Mouse (Mus musculus) spleen, adult 18-20 months (tissue): ENCODE data around the gene Slc5a8.

Experiments
- DNase-seq, 2 experiments: peaks; one replicate each; pipeline ENCODE4 v3.0.0; 2022; ENCODE audit warnings: mixed read lengths in 2 of 2

Slc5a8 gene

DNA sequence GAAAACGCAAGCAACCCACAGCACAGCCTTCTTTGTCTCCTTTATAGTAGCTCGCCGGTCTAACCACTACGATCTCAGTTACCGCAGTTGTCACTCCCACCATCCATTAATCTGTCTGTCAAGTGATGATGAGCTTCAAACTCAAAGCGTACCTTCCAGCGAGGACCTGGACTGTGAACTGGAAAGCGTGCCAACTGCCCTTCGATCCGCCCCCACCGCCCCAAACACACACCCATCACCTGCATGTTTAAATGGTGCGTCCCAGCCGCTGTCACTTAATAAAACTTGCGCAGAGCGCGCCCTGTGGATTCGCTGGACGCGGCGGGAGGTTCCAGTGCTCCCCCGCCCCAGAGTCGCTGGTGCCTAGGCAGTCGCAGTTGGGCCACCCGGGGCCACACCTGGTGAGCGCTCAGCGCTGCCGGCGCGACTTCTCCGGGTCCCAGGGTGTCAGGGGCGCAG, at the start of gene Slc5a8:
Gene Slc5a8, plus strand, starts transcription at position 361 of the 459 bp plus-strand sequence.
- DNase-seq, result no peak

DNA sequence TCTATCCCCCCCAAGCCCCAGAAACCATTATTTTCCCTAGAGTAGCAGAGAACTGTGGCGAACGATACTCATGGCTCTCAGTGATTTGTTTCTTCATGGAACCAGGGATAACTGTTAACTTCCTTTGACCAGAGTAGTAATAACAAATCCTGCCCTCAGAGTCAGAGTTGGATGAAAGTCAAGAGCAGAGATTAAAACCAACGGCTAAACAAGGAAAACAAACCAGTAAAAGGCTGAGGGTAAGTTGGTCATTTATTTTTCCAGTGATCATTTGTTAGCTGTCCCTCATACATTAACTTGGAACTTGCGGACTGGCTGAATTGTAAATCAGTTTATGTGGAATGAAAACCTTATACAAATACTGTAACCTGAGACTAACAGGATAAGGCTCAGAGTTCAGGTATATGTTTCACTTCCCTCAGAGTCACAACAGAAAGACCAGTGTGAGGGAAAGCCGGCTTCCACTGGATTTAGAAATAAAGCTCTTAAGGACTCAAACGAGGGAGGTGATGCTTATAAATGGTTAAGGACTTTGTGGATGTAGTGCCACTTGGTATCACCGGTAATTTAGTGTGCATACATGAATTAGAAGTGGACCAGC, 36.8 kb upstream of the Slc5a8 start:
- DNase-seq, result no peak

DNA sequence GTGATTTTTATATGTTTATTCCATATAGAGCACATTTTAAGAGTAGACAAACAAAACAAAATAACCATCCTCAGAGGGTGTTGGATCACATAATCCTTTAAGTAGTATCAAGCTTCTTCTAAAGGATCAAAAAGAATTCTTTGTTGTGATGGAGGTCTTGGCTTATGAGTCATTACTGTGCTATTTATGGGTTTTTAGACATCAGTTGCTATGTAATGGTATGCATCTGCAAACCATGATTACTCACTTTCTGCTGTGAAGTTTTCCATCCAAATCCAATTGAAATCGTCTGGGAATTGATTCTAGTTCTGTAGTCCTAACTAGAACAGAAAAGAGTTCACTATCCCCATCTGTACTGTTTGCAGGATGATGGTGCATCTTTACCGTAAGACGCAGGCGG, 35.8 kb upstream of the Slc5a8 start:
- no peak for DNase-seq

DNA sequence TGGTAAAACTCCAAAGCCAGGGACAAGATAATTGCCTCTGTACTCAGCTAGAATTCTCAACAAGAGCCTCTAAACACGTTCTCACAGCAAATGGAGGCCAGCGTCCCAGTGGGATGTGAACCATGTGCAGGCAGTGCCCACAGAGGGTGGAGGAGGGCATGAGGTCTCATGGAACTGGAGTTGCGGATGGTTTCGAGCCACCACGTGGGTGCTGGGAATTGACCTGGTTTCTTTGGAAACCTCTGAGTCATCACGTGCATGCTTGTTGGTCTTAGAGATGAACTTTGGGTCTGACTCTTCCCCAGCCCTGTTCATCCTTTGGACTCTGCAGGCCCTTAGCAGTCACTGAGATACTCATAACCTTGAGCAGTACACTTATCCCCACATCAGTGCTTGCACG, 32.5 kb upstream of the Slc5a8 start:
- no peak for DNase-seq

DNA sequence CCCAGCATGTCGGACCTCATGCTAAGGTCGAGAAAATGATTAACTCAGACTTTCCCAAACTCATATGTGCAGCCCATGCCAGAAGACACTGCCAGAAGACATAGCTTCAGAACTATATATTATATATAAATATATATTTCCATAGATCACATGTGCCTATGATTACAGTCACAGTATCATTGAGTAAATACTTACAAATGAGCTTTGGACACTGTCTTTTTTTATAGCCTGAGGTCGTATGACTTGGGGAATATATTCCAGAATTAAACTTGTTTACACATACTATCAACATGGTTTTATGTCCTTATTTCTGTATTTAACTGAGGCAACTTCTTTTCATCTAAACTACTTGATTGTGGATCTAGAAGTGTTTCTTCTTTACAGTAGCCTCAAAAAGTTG, 24.9 kb upstream of the Slc5a8 start:
- DNase-seq, result no peak

DNA sequence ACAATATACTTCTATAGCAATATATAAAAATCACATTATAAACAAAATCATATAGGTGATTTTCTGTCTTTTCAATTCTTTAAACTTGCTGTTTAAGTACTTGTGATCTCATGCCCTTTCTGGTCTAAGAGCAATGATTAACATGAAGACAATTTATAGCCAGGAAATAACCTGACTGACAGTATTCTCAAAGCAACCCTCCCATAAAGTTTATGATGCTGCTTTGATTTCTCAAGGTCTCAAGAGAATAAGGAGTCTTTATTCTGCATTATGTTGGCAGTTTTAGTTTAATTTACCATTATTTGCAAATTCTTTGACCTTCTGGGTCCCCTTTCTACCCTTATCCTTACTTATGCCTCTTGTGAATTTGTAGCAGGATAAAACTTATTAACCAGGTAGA, 24.4 kb upstream of the Slc5a8 start:
- no peak for DNase-seq

DNA sequence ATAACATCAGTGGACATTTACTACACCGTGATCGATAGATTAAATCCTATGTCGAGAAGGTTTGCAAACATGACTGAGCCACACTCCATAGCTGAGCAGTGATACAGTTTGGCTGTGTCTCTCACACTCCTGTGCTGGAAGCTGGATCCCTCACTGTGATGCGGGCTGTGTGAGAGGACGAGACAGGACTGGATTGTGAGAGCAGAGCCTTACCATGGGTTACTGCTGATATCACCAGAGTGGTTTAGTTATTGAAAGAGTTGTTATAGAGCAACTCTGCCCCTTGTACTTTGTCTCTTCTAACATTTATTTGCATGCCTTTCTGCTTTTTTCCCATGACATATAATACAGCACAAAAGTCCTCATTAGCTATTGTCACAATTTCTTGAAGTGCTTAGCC, 23.5 kb upstream of the Slc5a8 start:
- DNase-seq, result no peak

DNA sequence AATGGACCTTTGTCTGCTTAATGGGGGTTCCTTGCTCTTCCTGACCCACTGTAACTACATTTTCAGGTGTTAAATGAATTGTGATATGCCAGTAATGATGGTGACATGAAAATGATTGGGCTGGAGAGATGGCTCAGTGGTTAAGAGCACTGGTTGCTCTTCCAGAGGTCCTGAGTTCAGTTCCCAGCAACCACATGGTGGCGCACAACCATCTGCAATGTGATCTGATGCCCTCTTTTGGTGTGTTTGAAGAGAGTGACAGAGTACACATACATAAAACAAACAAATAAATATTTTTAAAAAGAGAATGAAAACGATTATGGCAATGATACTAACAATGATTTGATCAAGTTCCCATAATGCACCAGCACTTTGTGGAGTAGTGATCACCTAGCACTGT, 19.8 kb upstream of the Slc5a8 start:
- DNase-seq, result no peak

DNA sequence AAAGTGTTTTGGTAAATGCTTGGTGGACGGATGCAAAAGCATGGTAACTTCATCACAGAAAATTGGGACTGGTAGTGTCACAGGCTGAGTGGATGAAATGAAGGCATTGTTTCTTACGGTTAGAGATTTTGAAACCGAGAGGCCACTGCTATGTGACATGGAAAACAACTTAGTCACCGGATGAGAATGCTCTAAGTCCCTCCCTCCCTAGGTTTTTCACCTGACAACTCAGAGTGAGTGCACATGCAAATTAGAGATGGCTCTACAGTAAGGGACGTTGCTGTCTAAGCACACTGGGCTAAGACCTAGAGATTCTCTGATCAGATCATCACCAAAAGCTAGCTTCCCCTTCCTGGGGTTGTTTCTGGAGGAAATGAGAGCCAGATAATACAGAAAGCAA, 10.9 kb upstream of the Slc5a8 start:
- DNase-seq, result no peak

DNA sequence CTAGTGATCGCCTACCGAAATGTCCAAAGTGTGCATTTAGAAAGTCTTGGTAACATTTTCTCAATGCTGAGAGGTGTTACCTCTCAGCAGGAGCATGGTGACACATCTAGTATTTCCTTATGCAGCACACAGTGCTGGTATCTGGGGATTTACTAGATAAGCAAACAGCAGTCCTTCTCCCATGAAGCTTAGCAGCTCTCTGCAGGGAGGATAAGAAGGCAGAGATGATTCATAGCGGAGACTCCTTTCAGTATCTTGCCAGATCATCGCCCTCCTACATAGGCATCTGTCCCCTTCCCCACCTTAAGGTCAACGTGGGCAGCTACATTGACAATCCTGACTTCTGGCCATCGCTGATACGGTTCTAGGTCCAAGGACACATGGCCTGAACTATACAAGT, 8.4 kb upstream of the Slc5a8 start:
- no peak for DNase-seq

DNA sequence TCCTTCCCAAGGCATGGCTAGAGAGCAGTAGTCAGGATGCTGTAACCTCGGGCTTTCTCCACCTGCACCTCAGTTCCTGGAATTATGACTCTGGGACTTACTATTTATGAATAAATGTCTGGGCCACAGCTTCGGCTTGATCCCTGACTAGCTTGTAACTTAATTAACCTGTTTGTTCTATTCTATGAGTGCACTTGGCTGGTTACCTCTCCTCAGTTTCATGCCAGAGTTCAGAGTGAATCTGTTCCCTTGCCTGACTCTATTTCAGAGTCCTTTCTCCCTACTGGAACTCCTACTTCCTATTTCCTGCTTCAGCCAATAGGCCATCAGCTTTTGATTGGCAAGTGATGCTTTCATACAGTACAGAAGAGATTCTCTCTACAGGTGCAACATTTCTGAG, 2.1 kb upstream of the Slc5a8 start:
- no peak for DNase-seq

DNA sequence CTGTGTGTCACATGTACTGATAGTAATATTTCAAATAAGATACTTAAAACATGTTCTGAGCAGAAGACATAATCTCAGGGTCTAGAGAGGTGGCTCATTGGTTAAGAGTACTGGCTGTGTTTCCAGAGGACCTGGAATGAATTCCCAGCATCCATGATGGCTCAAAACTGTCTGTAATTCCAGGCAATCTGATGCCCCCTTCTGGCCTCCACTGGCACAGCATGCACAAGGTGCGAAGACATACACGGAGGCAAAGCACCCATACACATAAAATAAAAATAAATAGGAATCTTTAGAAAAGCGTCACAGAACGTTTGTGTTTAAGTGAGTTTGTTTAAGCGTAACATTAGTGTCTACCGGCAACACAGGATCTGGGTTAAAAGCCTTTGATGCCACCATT, 956 bp upstream of the Slc5a8 start:
- DNase-seq, result no peak

DNA sequence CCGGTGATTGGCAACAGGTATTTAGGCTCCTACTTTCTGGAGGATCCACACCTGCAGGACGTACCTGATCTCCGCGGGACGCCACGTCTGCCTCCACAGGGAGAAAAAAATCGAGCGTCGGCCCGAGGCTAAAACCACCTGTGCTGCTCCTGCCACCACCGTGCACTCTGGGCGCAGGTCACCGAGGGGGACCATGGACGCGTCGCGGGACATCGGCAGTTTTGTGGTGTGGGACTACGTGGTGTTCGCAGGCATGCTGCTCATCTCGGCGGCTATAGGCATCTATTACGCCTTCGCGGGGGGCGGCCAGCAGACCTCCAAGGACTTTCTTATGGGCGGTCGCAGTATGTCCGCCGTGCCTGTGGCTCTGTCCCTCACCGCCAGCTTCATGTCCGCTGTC, 322 bp downstream of the Slc5a8 start:
- no peak for DNase-seq

DNA sequence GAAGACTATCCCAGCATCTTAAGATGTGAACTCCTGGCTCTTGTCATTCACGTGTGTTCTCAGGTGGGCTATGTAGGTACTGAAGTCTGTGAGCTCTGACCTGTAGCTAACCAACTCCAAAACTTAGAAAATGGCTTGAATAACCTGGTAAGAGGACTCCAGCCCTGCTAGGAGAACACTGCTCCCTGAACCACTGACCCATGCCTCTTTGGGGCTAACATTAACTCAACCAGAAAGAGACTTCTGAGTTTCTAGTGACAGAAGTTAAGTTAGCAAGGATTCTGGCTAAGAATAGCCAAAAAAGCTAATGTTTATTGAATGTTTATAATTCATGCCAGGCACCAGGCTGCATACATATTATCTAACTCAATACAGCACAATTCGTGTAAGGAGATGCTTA, 2.6 kb downstream of the Slc5a8 start:
- DNase-seq, result no peak

DNA sequence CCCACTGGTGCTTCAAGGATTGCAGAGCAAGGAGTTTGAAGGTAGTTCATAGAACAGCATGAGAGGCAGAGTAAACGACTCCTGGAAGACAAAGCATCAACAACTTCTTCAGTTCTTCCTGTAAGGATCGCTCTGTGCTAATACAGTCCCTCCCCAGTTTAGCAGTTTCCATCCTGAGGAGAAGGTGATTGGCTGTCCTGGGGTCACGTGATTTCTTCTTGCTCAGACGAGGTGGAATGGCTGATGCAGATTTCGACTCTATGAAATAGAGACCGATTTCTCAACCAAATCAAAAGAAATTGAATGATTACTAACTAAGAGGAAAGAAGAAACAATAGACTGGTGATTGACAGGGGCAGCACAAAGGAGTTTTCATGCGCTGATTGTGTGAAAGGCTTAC, 5.6 kb downstream of the Slc5a8 start:
- DNase-seq, result no peak

DNA sequence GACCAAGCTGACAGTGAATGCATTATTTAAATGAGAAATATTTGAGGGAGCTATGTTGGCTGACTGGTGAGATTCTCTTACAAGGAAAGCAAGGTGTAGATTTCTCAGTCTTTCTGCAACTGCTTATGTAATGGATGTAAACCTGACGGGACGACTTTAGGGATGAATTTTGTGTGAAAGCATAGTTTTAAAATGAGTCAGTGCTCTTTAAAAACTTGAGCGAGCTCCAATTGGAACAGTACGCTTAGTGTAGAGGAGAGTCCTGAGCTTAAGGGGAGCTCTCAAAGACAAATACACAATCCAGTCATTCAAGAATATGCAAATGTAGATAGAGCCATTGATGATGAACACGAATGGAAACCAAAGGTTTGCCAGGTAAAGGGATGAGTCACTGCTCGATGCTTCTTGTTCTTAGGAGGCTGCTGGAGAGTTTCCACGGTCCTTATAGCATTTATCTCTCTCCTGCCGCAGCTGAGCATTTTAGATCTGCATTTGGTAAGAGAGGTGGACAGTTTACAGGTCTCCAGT, 6.8 kb downstream of the Slc5a8 start:
- no peak for DNase-seq

DNA sequence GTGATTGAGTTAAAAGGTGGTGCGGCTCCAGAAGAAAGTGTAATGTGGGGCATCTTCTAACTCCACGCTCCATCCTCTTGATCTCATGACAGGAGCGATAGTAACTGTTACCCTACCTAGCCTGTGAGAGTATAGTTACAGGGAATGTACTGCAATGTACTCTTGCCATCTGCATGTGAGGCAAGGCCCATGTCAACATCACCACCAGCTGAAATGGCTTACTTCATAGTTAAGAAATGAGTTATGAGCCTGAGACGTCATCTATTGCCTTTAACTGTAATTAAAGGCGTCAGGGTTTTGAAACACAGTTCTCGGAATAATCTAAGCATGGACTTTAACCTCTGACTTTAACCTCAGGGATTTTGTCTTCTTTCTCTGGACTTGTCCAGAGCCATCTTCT, 11.2 kb downstream of the Slc5a8 start:
- DNase-seq, result no peak

DNA sequence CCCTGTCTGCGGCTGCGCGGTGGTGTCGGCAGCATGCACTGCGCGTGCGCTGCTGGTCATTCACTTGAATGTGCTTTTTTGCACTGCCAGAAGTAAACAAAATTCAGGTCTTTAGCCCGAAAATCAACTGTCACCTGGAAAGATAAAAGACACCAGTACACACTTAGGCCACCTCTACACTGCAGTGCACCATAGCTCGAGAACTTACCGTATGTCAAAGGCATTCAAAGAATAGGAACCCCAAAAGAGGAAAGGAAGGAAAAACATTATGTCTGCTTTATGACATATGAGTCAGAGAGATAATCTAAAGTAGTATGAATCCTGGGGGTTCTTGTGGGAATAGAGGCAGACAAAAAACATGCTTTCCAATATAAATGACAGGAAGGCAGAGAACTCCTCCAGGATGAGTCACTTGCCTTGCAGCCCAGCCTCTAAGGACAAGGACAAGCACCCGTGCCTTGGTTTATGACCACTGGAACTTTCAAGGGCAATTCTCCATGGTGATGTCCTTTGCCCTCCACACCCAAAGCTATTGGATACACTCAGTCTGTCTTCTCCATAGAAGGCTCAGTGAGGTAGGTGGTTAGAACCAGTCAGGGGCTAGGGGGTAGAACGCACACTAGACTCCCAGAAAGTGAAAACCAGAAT, 64.0 kb downstream of the Slc5a8 start:
- DNase-seq, result no peak

DNA sequence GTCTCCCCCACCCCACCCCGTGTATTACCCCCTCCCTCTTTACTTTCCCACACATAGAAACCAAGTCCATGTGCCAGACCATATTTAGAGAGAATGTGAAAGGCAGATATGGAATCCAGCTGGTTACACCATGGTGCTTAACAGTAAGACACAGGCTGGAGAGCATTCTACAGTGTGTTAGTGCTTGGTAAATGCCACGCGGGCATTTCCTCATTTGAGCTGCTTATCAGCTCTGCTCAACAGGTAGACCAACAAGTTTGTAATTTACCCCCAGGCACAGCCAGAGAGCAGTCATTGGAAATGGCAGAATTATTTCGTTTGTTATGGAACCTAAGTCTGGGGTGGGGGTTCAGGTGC, 64.5 kb downstream of the Slc5a8 start:
- DNase-seq, result no peak

DNA sequence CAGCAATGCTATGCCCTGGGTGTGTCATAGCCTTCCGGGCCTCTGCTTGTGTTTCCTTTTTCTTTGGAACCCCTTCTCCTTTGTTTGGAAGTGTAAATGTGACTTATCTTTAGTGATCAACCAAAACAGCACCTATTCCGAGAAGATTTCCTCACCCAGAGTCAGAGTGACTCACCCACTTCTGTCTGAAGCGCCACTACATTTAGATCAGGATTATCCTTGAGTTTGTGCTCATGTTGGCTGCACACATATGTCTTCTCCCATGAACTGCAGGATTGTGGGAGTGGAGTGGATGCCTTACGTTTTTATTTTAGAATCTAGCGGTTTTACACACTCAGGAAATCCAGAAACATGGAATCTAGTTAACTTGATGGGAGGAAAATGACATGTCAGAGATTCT, 75.0 kb downstream of the Slc5a8 start:
- DNase-seq, result no peak

DNA sequence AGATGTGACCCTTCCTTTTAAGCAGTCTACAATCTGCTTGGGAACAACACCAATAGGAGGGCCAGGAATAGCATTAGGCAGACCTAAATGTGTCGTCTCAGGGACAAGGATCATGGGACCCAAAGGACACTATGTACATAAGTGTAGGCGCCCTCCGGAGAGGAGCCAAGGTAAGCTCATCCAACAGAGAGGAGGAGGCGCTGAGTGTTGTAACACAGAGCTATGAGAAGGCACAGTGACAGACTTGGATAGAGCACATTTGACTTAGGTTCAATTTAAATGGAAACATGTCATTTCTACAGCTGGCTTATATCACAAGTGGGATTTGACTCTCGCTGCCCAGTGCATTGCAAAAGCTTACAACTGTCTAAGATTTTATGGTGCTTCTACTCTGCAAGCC, 82.8 kb downstream of the Slc5a8 start:
- DNase-seq, result no peak

DNA sequence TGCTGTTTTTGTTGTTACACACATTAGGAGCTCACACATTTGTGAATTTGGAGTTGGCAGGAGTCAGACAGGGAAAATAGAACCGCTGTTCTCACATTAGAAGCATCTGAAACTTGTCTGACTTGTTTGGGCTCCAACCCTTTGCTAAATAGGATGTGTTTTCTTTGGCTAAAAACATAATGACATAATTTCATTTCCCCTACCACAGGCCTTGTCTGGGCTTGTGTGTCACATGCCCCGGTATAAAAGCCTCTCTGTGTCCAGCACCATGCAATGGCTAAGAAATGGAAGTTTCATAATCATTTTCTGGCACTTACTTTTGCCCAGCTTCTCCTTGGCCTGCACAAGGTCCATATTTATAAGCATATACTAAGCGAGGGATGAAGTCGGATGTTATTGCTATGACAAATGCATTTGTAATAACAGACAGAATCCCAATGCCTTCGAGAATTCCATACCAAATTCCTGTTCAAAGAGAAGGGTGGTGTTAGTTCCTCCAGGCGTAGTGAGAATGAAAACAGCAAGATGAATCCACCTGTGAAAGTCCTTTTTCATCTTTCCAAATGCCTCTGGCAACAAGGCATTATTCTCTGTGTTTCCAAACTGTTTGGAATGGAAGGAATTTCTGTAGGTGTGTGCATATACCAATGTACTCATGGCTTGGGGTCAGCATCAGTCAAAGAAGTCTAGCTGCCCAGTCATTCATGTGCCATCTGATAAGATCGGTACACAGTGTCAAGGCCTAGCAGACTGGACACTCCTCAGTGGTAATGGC, 85.3 kb downstream of the Slc5a8 start:
- DNase-seq, result no peak

DNA sequence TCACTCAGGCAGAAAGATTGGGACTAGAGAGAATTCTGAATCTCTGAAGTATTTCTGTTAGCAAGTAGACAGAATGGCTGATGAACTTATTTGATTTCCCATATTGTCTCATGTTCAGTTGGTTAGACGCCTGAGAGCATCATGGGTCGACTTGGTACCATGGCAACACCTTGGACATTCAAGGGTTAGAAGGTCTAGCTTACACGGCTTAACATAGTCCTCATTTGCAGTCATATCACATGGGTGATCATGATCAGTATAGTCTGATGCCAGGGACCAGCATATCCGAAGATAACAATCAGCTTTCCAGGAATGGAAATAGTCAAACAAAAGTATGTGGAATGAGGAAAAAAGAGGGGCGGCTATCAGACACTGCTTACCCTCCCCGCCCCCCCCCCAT, 93.1 kb downstream of the Slc5a8 start:
- DNase-seq, result no peak
